Mouse (Mus musculus) MN1 (cell line): ENCODE measurements around the gene Enah.

ENCODE experiments used
- DNase-seq: peaks from one replicate; pipeline ENCODE4 v3.0.0-alpha.2; 2016; ENCODE audit warnings: low spot score

Gene Enah

GRCm38 (mm10) chr1:182028231-182029210, 8.7 kb upstream of the Enah start:
- DNase-seq: no peak

DNA sequence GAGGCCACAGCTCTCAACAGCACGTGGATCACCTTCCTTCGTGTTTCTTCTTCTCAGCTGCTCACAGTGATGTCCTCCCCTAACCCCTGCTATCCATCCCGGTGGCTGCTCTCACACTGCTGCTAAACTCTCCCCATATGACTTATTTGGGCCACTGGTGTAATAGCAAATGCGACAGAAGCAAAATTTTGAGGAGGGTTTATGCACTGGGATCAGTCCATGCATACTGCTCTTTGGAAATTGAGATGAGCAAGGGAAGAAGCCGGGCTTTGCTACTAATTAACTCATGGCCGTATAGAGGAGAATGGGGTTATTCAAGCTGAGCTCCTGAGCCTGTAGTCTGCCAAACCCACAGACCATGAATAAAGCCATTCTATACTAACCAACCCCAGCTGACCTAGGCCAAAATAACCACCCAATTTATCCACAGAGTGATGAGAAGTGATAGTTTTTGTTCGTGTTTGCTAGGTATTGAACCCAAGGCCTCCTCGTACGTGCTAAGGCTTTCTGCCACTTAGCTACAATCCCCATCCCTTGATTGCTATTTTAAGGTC, 7.7 kb upstream of the Enah start:
- DNase-seq: no peak

DNA sequence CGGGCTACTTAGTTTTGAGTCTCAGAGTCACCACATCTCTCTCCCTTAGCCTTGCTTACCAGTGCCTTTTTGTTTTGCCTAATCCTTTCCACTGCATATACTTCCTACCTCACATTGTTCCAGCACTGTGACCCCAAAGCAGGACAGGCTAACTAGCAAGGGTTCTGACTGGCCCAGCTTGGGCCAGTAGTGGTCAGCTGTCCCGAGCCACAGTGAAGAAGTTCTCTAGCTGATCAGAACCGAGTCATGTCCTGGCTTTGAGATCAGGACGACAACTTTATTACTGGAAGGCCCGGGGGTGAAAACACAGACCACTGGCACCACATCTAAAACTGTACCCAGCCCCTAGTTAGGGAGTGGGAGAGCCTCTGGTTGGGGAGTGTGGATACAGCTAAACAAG, 7.0 kb upstream of the Enah start:
- no peak for DNase-seq

- no peak for DNase-seq
These were observed 6.3 kb upstream of the Enah start for GRCm38 (mm10) chr1:182026120-182026519.

GRCm38 (mm10) chr1:182021691-182022299, 2.0 kb upstream of the Enah start:
- DNase-seq: peak; percentile 29

GRCm38 (mm10) chr1:182020831-182021460, 1.2 kb upstream of the Enah start:
- peak; percentile 12 for DNase-seq

- peak; percentile 66 for DNase-seq
These were observed 394 bp downstream of the Enah start for GRCm38 (mm10) chr1:182019266-182019925.

GRCm38 (mm10) chr1:182018397-182019265, 1.2 kb downstream of the Enah start:
- DNase-seq: peak; percentile 62

- no peak for DNase-seq
These were observed 14.0 kb downstream of the Enah start for GRCm38 (mm10) chr1:182005831-182006230.

- no peak for DNase-seq
These were observed 21.1 kb downstream of the Enah start for GRCm38 (mm10) chr1:181998673-181999072.

- no peak for DNase-seq
These were observed 22.0 kb downstream of the Enah start for GRCm38 (mm10) chr1:181997791-181998190.

- no peak for DNase-seq
These were observed 26.2 kb downstream of the Enah start for GRCm38 (mm10) chr1:181993597-181993996.

DNA sequence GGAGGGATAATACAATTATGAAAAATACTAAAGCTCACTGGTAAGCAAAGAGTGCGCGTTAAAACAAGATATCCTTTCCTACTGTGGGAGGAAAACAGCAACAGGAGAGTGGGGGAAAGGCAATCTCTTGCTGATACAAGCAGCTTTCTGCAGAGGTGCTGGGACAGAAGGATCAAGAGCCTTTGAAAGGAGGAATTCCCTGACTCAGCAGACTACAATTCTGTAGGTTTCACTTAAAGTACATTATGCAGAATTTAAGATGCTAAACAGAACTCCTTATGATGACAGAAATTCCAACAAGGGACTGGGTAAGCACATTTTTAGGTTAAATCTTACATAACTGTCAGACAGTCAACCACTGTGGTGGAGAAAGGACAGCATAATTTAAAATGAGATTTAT, 31.4 kb downstream of the Enah start:
- DNase-seq: no peak

DNA sequence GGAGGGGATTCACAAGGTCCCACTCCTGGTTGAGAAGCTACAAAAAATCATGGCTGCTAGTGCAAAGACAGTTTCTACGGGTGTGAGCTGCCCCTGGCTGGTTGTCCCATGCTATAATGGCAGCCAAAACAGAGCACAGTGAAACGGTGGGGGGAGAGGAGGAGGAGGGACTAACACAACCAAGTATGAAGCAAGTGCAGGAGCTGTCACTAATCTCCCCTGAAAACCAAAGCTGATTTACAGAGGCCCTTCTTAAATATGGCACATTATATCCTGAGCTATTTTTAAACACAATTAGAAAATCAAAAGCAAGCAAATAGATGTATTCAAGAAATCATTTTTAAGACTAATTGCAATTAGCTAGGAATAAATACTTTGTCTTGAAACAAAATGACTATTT, 32.6 kb downstream of the Enah start:
- DNase-seq: no peak

DNA sequence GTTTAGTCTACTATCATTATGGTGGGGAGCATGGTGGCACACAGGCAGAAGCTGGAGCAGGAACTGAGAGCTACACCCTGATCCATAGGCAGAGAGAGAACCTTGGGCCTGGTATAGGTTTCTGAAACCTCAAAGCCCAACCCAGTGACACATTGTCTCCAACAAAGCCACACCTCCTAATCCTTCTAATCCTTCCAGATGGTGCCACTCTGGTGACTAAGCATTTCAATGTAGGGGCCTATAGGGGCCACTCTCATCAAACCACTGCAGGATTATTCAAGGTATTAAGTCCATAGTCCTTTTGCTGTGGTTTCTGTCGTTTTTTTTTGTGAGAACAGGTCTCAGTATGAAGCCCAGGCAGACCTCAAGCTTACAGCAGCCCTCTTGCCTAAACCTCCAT, 33.9 kb downstream of the Enah start:
- DNase-seq: no peak

DNA sequence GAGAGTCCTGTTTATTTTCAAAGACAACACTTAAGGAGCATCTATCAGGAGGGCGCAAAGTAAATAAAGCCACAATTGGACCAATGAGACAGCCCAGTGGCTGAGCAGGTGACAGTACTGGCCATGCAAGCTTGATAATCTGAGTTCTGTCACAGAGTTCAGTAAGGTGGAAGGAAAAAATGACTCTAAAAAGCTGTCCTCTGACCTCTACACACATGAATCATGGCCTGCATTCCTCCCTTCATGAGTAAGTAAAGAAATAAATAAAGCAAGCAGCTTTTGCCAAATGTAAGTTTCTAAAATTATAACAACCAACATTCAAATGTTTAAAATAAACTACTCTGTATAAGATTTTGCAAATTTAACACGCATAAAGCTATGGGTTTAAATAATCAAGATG, 35.0 kb downstream of the Enah start:
- DNase-seq: no peak

GRCm38 (mm10) chr1:181980017-181980719, 39.6 kb downstream of the Enah start:
- DNase-seq: no peak

- DNase-seq: no peak
These were observed 44.3 kb downstream of the Enah start for GRCm38 (mm10) chr1:181975510-181975909.

- no peak for DNase-seq
These were observed 44.9 kb downstream of the Enah start for GRCm38 (mm10) chr1:181974897-181975296.

GRCm38 (mm10) chr1:181965277-181965676, 54.5 kb downstream of the Enah start:
- no peak for DNase-seq
